Mouse (Mus musculus): Measurements from ENCODE around the gene Tssc4. TPM values are rescaled to one million over a fixed set of nuclear protein-coding genes. Genes with fewer than 3 reads are reported as not detected.
A peak's percentile ranks its signal among the peaks of the same experiment; 100 is the strongest.

The Tssc4 gene
- polyA plus RNA-seq, 1 experiment: 48.2 TPM

DNA sequence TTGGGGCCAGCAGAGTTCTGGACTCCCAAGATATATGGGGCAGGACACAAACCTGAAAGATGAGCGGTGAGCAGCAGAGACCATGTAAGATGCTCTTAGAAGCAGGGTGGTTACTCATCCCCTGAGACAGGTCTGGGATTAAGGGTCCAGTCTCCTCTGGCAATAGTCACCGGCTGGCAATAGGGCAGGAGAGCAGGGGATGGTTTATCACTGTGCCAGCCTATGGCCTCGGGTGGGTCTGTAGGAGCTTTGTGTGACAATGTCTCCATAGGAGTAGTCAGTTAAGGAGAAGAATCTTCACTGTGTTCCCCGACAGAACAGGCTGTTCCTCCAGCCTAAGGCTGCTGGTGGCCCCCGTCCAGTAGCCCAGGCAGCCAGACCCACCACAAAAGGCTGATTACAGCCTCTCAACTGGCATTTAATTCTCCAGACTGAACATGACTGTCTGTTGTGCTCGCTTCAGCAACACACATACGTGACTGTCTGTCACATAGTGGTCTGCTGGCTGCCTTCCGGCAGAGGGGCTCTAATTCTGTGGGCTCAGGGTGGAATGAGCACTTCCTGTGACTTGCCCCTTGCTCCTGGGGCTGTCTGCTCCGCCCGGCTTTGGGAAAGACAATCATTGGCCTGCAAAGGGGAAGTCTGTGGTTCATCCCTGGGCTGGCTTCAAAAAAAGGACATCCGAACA is 13.4 kb upstream of the Tssc4 start:
- H3K27ac ChIP-seq (ENCODE audit: control insufficient read depth, insufficient read depth, low read depth, low read length, poor library complexity): peak overlapping the region; percentile 9; the same call in 1 of the 2 replicates
- peaks cover 18% of the 10 kb centered on the region for H3K4me1 ChIP-seq (ENCODE audit: control insufficient read depth, insufficient read depth, low read length)
- TF ChIP-seq CTCF (IDR thresholded peaks at IDR 0.05; ENCODE audit: control insufficient read depth, insufficient read depth, low read length): no peak
- TF ChIP-seq POLR2A (IDR thresholded peaks at IDR 0.05; ENCODE audit: borderline replicate concordance, control insufficient read depth, low read depth, low read length): no peak
- H3K4me3 ChIP-seq (replicated peaks; ENCODE audit: control insufficient read depth, low read depth, low read length): no peak overlapping the region
- WGBS: 20% methylated on average over 11 of the region's 11 CpGs

DNA sequence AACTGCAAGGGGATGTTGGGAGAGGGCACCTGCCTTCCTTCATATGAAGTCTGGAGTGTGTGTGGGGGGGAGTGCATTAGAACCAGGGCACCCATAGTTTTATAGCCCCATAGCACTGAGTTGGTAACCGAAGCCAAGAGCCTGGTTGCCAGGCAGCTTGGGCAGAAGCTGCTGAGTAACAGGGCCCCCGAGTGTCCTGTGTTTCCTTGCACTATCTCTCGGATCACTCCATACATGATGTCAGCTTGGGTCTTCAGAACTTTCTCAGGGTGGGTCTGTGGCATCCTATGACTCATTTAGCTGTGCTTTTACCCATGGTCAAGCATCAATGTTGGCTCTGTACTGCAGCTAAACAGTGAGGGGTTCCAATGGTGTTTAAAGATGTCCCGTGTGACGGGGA is 12.0 kb upstream of the Tssc4 start:
- H3K4me3 ChIP-seq (replicated peaks; ENCODE audit: control insufficient read depth, low read depth, low read length): no peak overlapping the region
- no peak overlapping the region for H3K27ac ChIP-seq (ENCODE audit: control insufficient read depth, insufficient read depth, low read depth, low read length, poor library complexity)
- no peak for TF ChIP-seq POLR2A (IDR thresholded peaks at IDR 0.05; ENCODE audit: borderline replicate concordance, control insufficient read depth, low read depth, low read length)
- peaks cover 18% of the 10 kb centered on the region for H3K4me1 ChIP-seq (ENCODE audit: control insufficient read depth, insufficient read depth, low read length)
- 41% methylated on average over 5 of the region's 5 CpGs for WGBS

DNA sequence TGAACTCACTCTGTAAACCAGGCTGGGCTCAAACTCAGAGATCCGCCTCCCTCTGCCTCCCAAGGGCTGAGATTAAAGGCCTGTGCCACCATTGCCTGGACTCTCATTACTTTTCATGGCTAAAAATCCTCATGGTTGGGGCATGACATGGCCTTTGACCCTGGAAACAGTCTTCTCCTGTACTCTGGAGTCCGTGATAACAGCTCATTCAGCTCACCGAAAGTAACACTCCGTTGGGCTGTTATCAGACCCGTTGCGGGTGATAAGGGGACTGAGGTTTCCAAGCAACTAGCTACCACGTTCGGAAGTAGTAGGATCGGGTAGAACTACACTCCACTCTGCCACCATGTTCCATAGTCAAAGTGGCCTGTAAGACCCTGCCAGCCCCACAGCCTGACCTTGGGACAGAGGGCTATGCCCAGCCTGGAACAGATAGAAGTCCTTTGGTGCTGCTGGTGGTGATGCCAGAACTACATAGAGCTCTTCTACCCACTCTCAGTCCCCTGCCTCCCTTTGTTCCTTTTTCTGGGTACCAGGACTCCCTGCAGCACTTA is 11.3 kb upstream of the Tssc4 start:
- TF ChIP-seq CTCF (IDR thresholded peaks at IDR 0.05; ENCODE audit: control insufficient read depth, insufficient read depth, low read length) (no peak), POLR2A (IDR thresholded peaks at IDR 0.05; ENCODE audit: borderline replicate concordance, control insufficient read depth, low read depth, low read length) (no peak)
- no peak overlapping the region for H3K4me3 ChIP-seq (replicated peaks; ENCODE audit: control insufficient read depth, low read depth, low read length)
- whole genome bisulfite sequencing: 42% methylated on average over 9 of the region's 9 CpGs
- peaks cover 18% of the 10 kb centered on the region for H3K4me1 ChIP-seq (ENCODE audit: control insufficient read depth, insufficient read depth, low read length)
- peak overlapping the region; percentile 37 for H3K27ac ChIP-seq (ENCODE audit: control insufficient read depth, insufficient read depth, low read depth, low read length, poor library complexity)

DNA sequence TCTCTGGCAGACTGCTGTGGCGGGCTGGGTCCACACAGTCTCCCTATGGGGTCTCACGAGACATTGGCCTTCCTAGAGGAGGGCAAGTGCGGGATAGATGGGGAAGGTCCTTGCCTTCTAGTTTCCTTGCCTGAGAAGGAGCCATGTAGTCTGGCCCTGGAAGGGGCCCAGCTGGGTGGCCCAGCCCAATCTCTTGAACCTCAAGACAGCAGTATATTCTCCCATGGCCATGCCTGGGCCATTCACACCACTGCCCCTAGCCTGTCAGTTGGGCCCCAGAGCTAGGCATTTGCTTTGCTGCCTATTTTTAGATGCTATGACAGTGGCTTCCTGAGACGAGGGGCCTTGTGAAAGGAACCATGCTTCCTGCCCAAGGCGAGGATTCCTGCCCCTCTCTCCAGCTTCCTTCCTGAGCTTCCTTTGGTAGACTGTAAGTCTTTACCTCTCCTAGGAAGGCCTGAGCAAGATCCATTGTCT is 10.8 kb upstream of the Tssc4 start:
- TF ChIP-seq POLR2A (IDR thresholded peaks at IDR 0.05; ENCODE audit: borderline replicate concordance, control insufficient read depth, low read depth, low read length) (no peak), CTCF (IDR thresholded peaks at IDR 0.05; ENCODE audit: control insufficient read depth, insufficient read depth, low read length) (no peak)
- peaks cover 18% of the 10 kb centered on the region for H3K4me1 ChIP-seq (ENCODE audit: control insufficient read depth, insufficient read depth, low read length)
- H3K4me3 ChIP-seq (replicated peaks; ENCODE audit: control insufficient read depth, low read depth, low read length): no peak overlapping the region
- H3K27ac ChIP-seq (ENCODE audit: control insufficient read depth, insufficient read depth, low read depth, low read length, poor library complexity): peak overlapping the region; percentile 37
- 7% methylated on average over 5 of the region's 5 CpGs for WGBS

DNA sequence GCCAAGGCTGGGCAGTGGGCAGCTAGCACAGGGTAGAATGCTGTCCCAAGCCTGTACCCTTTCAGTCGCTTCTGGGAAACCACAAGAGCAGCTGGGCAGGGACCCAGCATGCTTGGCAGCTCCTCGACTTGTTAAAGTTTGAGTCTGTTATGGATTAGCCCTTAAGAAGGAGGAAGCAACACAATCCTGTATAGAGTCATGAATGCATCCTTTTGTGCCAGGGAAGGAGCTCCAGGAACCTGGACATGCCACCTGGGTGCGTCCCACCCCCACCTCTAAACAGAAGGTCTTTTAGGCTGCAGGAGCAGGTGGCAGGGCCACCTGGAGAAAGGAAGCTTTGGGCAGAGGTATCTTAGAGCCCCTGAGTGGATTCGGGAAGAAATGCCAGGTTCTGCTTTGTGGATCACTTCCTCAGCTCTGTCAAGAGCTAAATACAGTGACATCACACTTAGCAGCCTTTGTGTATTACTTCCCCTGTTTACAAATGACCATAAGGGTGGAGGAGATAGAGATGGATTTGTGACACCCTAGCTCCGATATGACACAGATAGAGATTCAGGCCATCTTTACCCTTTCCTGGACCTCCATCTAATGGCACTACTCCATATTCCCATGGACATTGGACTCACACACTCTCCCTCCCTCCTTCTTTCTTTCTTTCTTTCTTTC is 9.7 kb upstream of the Tssc4 start:
- WGBS: 19% methylated on average over 5 of the region's 5 CpGs
- H3K4me1 ChIP-seq (ENCODE audit: control insufficient read depth, insufficient read depth, low read length): peaks cover 18% of the 10 kb centered on the region
- TF ChIP-seq CTCF (IDR thresholded peaks at IDR 0.05; ENCODE audit: control insufficient read depth, insufficient read depth, low read length) (no peak), POLR2A (IDR thresholded peaks at IDR 0.05; ENCODE audit: borderline replicate concordance, control insufficient read depth, low read depth, low read length) (no peak)
- H3K27ac ChIP-seq (ENCODE audit: control insufficient read depth, insufficient read depth, low read depth, low read length, poor library complexity): peak overlapping the region; percentile 23; the same call in 1 of the 2 replicates
- no peak overlapping the region for H3K4me3 ChIP-seq (replicated peaks; ENCODE audit: control insufficient read depth, low read depth, low read length)

DNA sequence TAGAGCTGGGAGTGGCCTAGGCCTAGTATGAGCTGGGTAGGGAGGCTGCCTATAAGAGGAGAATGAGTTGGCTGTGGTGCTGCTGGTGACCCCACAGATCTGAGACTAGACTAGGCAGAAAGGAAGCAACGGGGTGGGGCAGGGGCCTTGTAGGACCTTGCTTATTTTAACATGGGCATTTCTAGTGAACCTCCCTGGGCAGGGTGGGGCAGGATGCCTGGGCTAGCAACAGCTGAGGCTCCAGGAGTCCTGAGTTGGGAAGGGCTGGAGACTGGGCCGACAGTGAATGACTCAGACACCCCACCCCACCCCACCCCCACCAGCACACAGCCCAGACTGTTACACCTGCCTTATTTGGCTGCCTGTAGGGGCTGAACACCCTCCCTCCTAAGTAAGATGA is 6.3 kb upstream of the Tssc4 start:
- 59% methylated on average over 2 of the region's 2 CpGs for WGBS
- peaks cover 15% of the 10 kb centered on the region for H3K4me1 ChIP-seq (ENCODE audit: control insufficient read depth, insufficient read depth, low read length)
- TF ChIP-seq POLR2A (IDR thresholded peaks at IDR 0.05; ENCODE audit: borderline replicate concordance, control insufficient read depth, low read depth, low read length) (no peak), CTCF (IDR thresholded peaks at IDR 0.05; ENCODE audit: control insufficient read depth, insufficient read depth, low read length) (no peak)
- H3K4me3 ChIP-seq (replicated peaks; ENCODE audit: control insufficient read depth, low read depth, low read length): no peak overlapping the region
- H3K27ac ChIP-seq (ENCODE audit: control insufficient read depth, insufficient read depth, low read depth, low read length, poor library complexity): no peak overlapping the region

DNA sequence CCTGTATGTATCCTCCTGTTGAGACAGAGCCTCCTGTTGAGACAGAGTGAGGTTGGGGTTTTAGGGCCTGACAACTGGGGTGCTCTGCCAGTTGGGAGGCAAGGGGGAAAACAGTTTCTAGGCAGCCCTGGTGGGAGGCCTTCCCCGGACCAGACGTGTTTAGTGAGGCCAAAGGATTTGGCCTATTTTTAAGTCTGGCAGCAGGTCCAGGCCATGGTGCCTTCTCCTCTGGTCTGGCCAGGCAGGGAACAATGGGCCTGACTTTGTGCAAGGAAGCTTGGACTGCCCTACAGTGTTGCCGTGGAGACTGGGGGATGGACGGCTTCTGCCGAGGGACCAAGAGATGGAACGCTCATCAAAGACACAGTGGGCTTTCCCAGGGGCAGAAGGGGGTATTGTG is 4.8 kb upstream of the Tssc4 start:
- peak overlapping the region; percentile 78; the same call in 1 of the 2 replicates for H3K27ac ChIP-seq (ENCODE audit: control insufficient read depth, insufficient read depth, low read depth, low read length, poor library complexity)
- H3K4me1 ChIP-seq (ENCODE audit: control insufficient read depth, insufficient read depth, low read length): peaks cover 7% of the 10 kb centered on the region; the same call in 1 of the 2 replicates
- TF ChIP-seq POLR2A (IDR thresholded peaks at IDR 0.05; ENCODE audit: borderline replicate concordance, control insufficient read depth, low read depth, low read length) (no peak), CTCF (IDR thresholded peaks at IDR 0.05; ENCODE audit: control insufficient read depth, insufficient read depth, low read length) (no peak)
- H3K4me3 ChIP-seq (replicated peaks; ENCODE audit: control insufficient read depth, low read depth, low read length): no peak overlapping the region
- WGBS: 89% methylated on average over 6 of the region's 6 CpGs

DNA sequence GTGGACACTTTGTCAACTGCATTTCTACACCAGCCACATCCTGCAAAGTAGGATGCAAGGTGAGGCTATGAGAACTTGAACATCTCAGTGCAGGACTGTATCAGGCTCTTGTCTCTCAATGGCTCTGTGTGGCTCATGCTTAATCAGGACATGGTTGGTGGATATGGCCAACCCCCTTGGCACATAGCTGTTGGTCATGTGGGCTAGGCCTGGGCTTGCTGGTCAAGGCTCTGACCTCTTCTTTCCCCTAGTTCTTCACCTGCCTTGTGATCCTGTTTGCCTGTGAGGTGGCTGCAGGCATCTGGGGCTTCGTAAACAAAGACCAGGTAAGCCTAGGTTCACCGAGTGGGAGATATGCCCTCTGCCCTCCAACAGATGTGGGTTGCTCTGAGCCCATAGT is 3.4 kb upstream of the Tssc4 start:
- TF ChIP-seq POLR2A (IDR thresholded peaks at IDR 0.05; ENCODE audit: borderline replicate concordance, control insufficient read depth, low read depth, low read length): no peak
- TF ChIP-seq CTCF (IDR thresholded peaks at IDR 0.05; ENCODE audit: control insufficient read depth, insufficient read depth, low read length): no peak
- Histone ChIP-seq H3K27ac (ENCODE audit: control insufficient read depth, insufficient read depth, low read depth, low read length, poor library complexity) (peak overlapping the region; percentile 25), H3K4me3 (replicated peaks; ENCODE audit: control insufficient read depth, low read depth, low read length) (no peak overlapping the region), H3K4me1 (ENCODE audit: control insufficient read depth, insufficient read depth, low read length) (peaks cover 10% of the 10 kb centered on the region; the same call in 1 of the 2 replicates)
- WGBS: 89% methylated on average over 2 of the region's 2 CpGs
